Mouse (Mus musculus) embryonic facial prominence, embryonic 15.5 days (tissue): ENCODE measurements around the gene 0610010F05Rik. TPM values are rescaled to one million over a fixed set of nuclear protein-coding genes. Genes with fewer than 3 reads are reported as not detected.

ENCODE experiments used
- ATAC-seq: fragments of 200-750 bp; cut with Nextera tagmentation; 2 replicates; pipeline ENCODE4 v1.8.0; 2017; ENCODE audit warnings: low read depth, moderate TSS enrichment; ENCODE audit not compliant: insufficient number of reproducible peaks, low FRiP score, low TSS enrichment
- H3K27ac ChIP-seq: fragments of 300-500 bp; sonication (generic); replicated peaks from 2 replicates; pipeline ENCODE4 v1.5.1; 2015; ENCODE audit warnings: mild to moderate bottlenecking, inconsistent platforms
- H3K27me3 ChIP-seq: fragments of 300-500 bp; sonication (generic); 2 replicates; pipeline ENCODE4 v1.6.1; 2015; ENCODE audit warnings: inconsistent platforms
- H3K36me3 ChIP-seq: fragments of 300-500 bp; sonication (generic); 2 replicates; pipeline ENCODE4 v1.6.1; 2015; ENCODE audit warnings: mild to moderate bottlenecking, inconsistent platforms
- H3K4me1 ChIP-seq: fragments of 300-500 bp; sonication (generic); 2 replicates; pipeline ENCODE4 v1.6.1; 2015; ENCODE audit warnings: inconsistent platforms
- H3K4me2 ChIP-seq: fragments of 300-500 bp; sonication (generic); replicated peaks from 2 replicates; pipeline ENCODE4 v1.6.1; 2015; ENCODE audit warnings: mild to moderate bottlenecking, inconsistent platforms
- H3K4me3 ChIP-seq: fragments of 300-500 bp; sonication (generic); replicated peaks from 2 replicates; pipeline ENCODE4 v1.5.1; 2015; ENCODE audit warnings: mild to moderate bottlenecking, inconsistent platforms
- H3K9ac ChIP-seq: fragments of 300-500 bp; sonication (generic); 2 replicates; pipeline ENCODE4 v1.6.1; 2015; ENCODE audit warnings: inconsistent platforms
- H3K9me3 ChIP-seq: fragments of 300-500 bp; sonication (generic); replicated peaks from 2 replicates; pipeline ENCODE4 v1.6.1; 2016; ENCODE audit warnings: inconsistent platforms
- WGBS: fragments of 180-500 bp; shearing (Covaris S2); methylation state at CpG from one replicate; pipeline ENCODE4 v1.1.7; 2015; 5-methylcytosine and 5-hydroxymethylcytosine counted together
- polyA plus RNA-seq: library from polyadenylated mRNA; unstranded; fragments of >200 nt; fragmentation: Nextera tagmentation; extraction: Ambion mirVana; gene quantifications from 2 replicates; pipeline ENCODE4 v1.2.1, GENCODE M21; 2015

Gene 0610010F05Rik
- polyA plus RNA-seq = 22.9 and 25.1 TPM in 2 replicates

DNA sequence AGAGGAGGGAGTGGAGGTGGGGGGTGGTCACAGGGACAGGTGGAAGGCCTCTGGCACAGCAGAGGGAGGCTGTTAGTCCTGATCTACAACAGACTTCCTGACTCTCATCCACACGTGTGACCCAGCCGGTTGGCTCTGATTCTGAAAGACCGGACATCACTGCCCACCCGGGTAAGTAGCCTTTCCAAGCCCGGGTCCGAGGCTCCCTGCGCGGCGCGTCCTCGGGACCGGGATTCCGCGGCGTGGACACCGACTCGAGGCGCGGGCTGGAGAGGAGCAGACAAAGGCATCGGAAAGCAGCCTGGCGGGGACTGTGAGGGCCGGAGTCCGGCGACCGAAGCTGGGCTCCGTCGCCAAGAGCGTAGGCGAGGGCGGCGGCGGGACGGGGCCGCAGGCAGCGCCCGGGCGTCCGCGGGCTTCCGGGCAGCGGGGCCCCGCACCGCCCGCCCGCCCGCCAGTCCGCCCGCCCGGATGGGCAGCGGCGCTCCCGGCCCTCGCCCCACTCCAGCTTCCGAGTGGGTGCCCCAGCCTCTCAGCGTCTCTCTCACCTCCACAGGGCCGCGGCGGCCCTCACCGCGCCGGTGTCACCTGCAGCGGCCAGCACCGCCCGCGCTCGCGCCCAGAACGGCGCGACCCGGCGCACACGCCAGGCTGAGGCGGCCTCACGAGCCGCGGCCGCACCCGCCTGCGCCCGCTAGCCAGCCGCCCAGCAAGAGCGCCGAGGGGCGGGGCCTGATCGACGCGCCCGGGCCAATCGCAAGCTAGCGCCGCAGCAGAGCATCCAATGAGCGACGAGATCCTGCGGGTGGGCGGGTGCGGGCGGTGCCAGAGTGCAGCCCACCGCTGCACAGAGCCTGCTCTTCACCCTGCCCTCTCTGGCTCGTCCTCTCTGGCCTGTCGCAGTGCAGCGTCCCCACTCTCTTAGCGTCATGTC lies at the start of gene 0610010F05Rik:
TSS of gene 0610010F05Rik (minus strand) at position 695 of the 934 bp plus-strand sequence.
- under 1% methylated on average over 97 of the region's 103 CpGs for WGBS
- peak within 1 kb of the TSS; percentile 79 for H3K4me2 ChIP-seq
- ATAC-seq = peak; percentile 100

DNA sequence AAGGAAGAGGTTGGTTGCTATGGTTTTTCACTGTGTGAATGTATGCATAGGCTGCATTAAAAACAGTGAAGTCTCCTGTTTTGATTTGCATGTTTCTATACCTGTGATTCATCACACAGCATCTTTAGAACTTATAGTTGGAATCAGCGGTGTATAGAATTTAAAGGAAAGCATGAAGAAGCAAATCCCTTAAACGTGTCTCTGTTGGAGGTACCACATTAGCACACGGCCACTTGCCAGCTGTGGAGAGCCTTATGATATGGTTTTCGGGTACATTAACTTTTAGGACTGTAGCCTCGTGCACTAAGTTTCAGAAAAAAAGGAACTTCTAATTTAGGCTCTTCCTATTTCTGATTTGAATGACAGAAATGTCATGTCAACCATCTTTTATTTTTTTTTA lies 49.1 kb upstream of the 0610010F05Rik start:
- Histone ChIP-seq H3K4me2 (no peak overlapping the region), H3K9ac (no peak overlapping the region), H3K27me3 (no peaks in the 10 kb centered on the region), H3K4me3 (no peak overlapping the region), H3K4me1 (no peaks in the 10 kb centered on the region), H3K9me3 (no peaks in the 10 kb centered on the region), H3K36me3 (peaks cover 30% of the 10 kb centered on the region), H3K27ac (no peak overlapping the region)
- 71% methylated on average over 5 of the region's 5 CpGs for WGBS
- no peak for ATAC-seq

More for the DNA sequence above, at the start of gene 0610010F05Rik:
- Histone ChIP-seq H3K27ac (peak within 1 kb of the TSS; percentile 83), H3K9me3 (no peaks in the 10 kb centered on the region), H3K36me3 (0 out of 2 replicates have a peak, but pooled peaks cover 5% of the 10 kb centered on the region), H3K27me3 (no peaks in the 10 kb centered on the region), H3K4me1 (peaks cover 6% of the 10 kb centered on the region; the same call in 1 of the 2 replicates), H3K9ac (peak within 1 kb of the TSS; percentile 80), H3K4me3 (peak within 1 kb of the TSS; percentile 91)

DNA sequence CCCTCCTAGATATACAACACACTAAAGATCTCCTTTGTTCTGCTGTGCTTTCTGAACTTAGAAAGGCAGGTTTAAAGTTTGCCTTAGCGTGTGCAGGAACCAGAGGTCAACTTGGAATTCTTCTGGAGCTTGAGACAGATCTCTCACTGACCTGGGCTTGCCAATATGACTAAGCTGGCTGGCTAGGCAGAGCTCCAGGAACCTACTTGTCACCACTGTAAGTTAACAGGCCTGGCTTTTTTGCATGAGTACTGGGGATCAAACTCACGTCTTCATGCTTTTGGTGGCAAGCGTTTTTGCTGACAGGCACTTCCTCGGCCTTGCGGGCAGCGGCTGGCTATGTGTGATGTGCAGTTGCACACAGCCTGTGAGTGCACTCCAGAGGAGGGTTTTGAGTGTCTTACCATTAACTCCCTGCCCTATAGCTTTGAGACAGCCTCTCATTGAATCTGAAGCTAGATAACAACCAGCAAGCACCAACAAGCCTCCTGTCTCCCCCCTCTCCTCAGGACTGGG lies 47.1 kb upstream of the 0610010F05Rik start:
- no peaks in the 10 kb centered on the region for H3K27me3 ChIP-seq
- H3K4me2 ChIP-seq = no peak overlapping the region
- no peak overlapping the region for H3K27ac ChIP-seq
- H3K9me3 ChIP-seq = no peaks in the 10 kb centered on the region
- 87% methylated on average over 6 of the region's 6 CpGs for WGBS
- ATAC-seq = no peak
- no peak overlapping the region for H3K9ac ChIP-seq
- H3K4me1 ChIP-seq = no peaks in the 10 kb centered on the region
- H3K4me3 ChIP-seq = no peak overlapping the region
- peaks cover 45% of the 10 kb centered on the region for H3K36me3 ChIP-seq

DNA sequence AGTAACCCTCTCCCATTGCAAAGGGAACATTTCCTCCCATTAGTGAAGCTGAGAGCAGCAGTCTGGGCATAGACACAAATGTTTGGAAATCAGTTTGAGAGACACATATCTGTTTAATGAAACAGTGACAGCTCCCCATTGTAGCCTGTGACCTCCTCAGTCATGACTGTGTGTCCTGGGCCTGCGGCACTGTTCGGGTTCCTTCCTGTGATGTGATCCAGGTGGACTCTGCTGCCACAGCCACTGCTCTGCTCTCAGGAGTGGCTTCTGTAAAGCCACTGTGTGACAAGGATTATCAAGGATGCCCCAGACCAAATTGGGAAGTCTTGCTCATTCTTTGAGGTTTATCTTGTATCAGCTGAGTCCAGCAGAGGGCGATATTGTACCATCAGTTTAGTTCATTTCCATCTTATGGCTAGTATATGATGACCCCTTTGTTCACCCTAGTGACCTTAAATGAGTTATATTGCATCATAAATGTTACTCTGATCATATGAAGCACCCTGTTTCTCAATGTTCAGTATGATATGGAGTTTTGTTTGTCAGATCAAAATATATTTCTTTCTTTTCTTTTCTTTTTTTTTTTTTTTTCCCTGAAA lies 45.7 kb upstream of the 0610010F05Rik start:
- no peak for ATAC-seq
- H3K27ac ChIP-seq = no peak overlapping the region
- no peaks in the 10 kb centered on the region for H3K27me3 ChIP-seq
- peaks cover 56% of the 10 kb centered on the region for H3K36me3 ChIP-seq
- WGBS = 45% methylated on average over 3 of the region's 3 CpGs
- no peak overlapping the region for H3K9ac ChIP-seq
- no peak overlapping the region for H3K4me2 ChIP-seq
- no peaks in the 10 kb centered on the region for H3K4me1 ChIP-seq
- H3K9me3 ChIP-seq = no peaks in the 10 kb centered on the region
- no peak overlapping the region for H3K4me3 ChIP-seq

DNA sequence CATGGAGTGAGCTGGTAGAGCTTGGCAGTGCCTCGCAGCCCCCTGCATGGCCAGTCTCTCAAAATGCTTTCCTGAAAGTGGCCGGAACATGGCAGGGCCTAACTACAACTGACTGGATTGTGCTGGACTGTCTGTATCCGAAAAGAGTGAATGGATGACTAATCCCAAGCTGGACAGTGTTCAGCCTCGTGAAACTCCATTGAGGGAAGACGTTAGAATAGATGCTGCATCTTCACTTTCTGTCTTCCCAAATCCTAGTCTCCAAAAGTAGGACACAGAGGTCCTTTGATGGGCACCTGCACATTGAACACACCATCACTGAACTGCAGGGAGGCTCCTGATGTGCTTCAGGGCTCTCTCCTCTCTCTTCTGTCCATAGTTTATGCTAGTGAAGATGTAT lies 42.7 kb upstream of the 0610010F05Rik start:
- H3K27me3 ChIP-seq = no peaks in the 10 kb centered on the region
- H3K4me1 ChIP-seq = no peaks in the 10 kb centered on the region
- H3K9me3 ChIP-seq = no peaks in the 10 kb centered on the region
- no peak overlapping the region for H3K9ac ChIP-seq
- H3K4me2 ChIP-seq = no peak overlapping the region
- H3K36me3 ChIP-seq = peaks cover 54% of the 10 kb centered on the region
- no peak for ATAC-seq
- no peak overlapping the region for H3K27ac ChIP-seq
- H3K4me3 ChIP-seq = no peak overlapping the region
- 92% methylated on average over 5 of the region's 5 CpGs for WGBS

DNA sequence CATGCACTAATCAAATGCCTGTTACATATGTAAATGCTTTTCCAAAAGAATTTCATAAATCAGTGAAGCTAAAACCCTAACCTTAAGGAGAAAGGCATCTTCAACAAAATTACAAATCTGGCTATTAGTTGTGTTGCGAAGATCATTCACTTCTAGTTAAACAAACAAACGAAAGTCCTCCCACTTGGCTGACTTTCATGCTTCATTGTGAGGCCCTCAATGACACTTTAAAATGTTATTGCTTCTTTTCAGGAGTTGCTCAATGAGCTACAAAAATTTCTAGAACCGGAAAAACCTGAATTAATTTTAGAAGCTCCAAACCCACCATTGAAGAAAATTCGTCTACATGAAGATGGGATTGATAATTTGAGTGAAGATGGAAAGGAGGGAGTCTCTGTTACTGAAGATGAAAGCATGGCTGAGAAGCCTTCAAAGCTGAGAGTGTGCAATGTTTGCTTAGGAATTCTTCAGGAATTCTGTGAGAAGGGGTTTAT lies 38.9 kb upstream of the 0610010F05Rik start:
- Histone ChIP-seq H3K4me1 (no peaks in the 10 kb centered on the region), H3K36me3 (peaks cover 44% of the 10 kb centered on the region), H3K4me2 (no peak overlapping the region), H3K9me3 (no peaks in the 10 kb centered on the region), H3K27me3 (no peaks in the 10 kb centered on the region), H3K4me3 (no peak overlapping the region), H3K9ac (no peak overlapping the region), H3K27ac (no peak overlapping the region)
- 78% methylated on average over 4 of the region's 4 CpGs for WGBS
- ATAC-seq = no peak

DNA sequence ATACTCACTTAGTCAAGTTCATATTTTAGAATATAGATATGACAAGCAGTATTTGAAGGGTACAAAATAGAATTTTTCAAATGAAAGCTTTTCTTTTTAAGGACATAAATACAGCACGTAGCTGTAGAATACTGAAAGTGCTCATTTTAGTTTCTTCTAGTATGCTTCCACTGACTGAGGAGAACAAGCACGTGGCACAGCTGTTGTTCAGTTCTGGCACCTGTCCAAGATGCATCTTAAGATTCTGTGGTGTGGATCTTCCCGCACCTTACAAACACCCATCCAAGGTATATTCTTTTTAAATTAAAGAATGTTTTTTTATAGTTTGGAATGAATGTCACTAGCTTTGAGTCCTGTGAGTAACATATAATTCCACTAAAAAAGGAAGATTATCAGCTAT lies 33.7 kb upstream of the 0610010F05Rik start:
- H3K4me1 ChIP-seq = 0 out of 2 replicates have a peak, but pooled peaks cover 3% of the 10 kb centered on the region
- peak overlapping the region; percentile 95 for H3K4me3 ChIP-seq
- no peak overlapping the region for H3K9ac ChIP-seq
- H3K9me3 ChIP-seq = no peaks in the 10 kb centered on the region
- H3K4me2 ChIP-seq = peak overlapping the region; percentile 62
- H3K27ac ChIP-seq = no peak overlapping the region
- H3K27me3 ChIP-seq = no peaks in the 10 kb centered on the region
- H3K36me3 ChIP-seq = peaks cover 4% of the 10 kb centered on the region; the same call in 1 of the 2 replicates
- 27% methylated on average over 3 of the region's 3 CpGs for WGBS
- ATAC-seq = no peak

DNA sequence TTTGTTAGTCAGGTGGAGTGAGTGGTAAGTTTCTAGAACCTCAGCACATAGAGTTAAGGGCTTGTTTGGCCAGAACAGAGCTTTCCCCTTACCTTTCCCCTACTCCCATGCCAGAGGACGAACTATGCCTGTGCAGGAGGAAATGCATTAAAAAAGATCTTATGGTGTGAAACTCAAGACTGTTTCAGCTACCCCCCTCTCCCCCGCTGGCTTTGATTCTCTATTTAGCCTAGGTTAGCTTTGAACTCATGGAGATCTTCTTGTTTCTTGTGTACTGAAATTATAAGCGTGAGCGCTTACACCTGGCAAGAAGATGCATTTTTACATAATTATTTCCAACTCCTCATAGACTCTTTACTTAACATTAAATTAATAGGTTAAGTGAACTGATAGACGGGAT lies 33.1 kb upstream of the 0610010F05Rik start:
- no peaks in the 10 kb centered on the region for H3K9me3 ChIP-seq
- 6% methylated on average over 5 of the region's 5 CpGs for WGBS
- 0 out of 2 replicates have a peak, but pooled peaks cover 3% of the 10 kb centered on the region for H3K4me1 ChIP-seq
- no peak for ATAC-seq
- peak overlapping the region; percentile 95 for H3K4me3 ChIP-seq
- H3K36me3 ChIP-seq = peaks cover 4% of the 10 kb centered on the region; the same call in 1 of the 2 replicates
- peak overlapping the region; percentile 62 for H3K4me2 ChIP-seq
- H3K9ac ChIP-seq = peak overlapping the region; percentile 73
- no peaks in the 10 kb centered on the region for H3K27me3 ChIP-seq
- peak overlapping the region; percentile 97 for H3K27ac ChIP-seq

DNA sequence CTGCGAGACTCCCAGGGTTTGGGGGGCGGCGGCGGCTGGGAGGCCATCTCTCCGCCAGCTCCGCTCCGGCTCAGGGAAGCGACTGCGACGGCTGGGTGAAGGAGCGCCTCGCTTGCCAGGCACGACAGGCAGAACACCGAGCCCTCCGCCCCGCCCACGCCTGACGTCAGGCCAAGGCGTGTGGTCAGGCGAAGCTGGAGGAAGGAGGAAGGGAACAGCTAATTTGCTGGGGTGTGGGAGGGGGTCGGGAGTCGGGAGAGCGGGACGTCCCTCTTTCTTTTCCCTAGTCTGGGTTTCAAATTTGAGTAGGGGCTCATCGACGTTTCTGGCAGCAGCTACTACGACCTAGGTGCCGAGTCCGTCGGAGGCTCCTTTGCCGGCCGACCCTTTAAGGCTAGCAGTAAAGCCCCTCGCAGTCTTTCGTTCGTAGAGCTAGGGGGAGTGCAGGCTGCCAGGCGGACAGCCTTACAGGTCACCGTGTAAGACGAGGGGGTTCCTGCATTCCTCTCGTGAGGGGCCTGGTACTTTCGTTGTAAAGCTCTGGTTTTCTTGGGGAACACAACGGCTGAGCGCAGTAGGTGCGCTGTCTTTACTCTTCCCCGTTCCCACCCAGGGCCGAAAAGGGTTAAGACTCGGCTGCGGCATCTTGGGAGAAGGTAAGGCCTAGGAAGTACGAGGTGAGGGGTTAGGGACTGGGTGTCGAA lies 32.5 kb upstream of the 0610010F05Rik start, which contains the start of gene Pex13:
TSS of gene Pex13 (minus strand) at position 162 of the 704 bp plus-strand sequence.
- Histone ChIP-seq H3K9ac (peak within 1 kb of the TSS; percentile 73), H3K4me2 (peak within 1 kb of the TSS; percentile 62), H3K4me1 (0 out of 2 replicates have a peak, but pooled peaks cover 3% of the 10 kb centered on the region), H3K27me3 (no peaks in the 10 kb centered on the region), H3K9me3 (no peaks in the 10 kb centered on the region), H3K36me3 (peaks cover 4% of the 10 kb centered on the region; the same call in 1 of the 2 replicates), H3K27ac (peak within 1 kb of the TSS; percentile 97), H3K4me3 (peak within 1 kb of the TSS; percentile 95)
- peak; percentile 98 for ATAC-seq
- under 1% methylated on average over 49 of the region's 49 CpGs for WGBS

DNA sequence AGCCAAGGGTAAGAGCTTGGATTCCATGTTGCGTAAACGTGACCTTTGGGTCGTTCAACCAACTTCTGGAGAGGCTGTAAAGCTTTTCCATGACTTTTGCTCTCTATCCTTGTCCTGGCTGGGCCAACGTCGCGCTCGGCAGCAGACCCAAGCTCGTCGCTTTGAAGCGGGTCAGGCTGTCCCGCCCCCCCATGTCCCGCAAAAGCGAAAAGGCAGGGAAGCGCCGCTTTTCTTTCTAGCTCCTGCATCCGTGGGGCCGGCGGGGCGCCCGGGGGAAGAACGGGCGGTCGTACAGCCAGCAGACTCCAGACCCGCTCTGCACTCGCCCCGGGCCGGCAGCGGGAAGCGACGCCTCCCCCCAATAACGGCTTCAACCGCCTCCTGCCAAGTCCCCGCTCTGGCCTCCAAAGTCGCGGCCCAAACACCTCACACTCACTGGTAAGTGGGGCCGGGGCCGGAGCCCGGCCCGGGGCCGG lies 31.9 kb upstream of the 0610010F05Rik start, which contains the start of gene Pus10:
TSS of gene Pus10 (plus strand) at position 364 of the 476 bp plus-strand sequence.
- Histone ChIP-seq H3K4me3 (peak within 1 kb of the TSS; percentile 95), H3K36me3 (peaks cover 4% of the 10 kb centered on the region; the same call in 1 of the 2 replicates), H3K4me1 (0 out of 2 replicates have a peak, but pooled peaks cover 3% of the 10 kb centered on the region), H3K9ac (peak within 1 kb of the TSS; percentile 73), H3K9me3 (no peaks in the 10 kb centered on the region), H3K4me2 (peak within 1 kb of the TSS; percentile 62), H3K27me3 (no peaks in the 10 kb centered on the region), H3K27ac (peak within 1 kb of the TSS; percentile 97)
- ATAC-seq = peak; percentile 39
- 0% methylated on average over 37 of the region's 40 CpGs for WGBS
